Mouse (Mus musculus) heart, adult 2 months (tissue): ENCODE measurements around the gene Fbxo28.

Experiments used
- CTCF ChIP-seq: fragments of 200-600 bp; IDR thresholded peaks from 2 replicates; pipeline ENCODE4 v1.8.1; 2022; ENCODE audit warnings: antibody characterized with exemption, mild to moderate bottlenecking, moderate library complexity
- POLR2A ChIP-seq: fragments of 200-500 bp; IDR thresholded peaks from 2 replicates; pipeline ENCODE4 v1.6.1; 2011; ENCODE audit warnings: mild to moderate bottlenecking, low read depth, low read length, control low read depth; ENCODE audit not compliant: insufficient read depth

GRCm38 (mm10) chr1:182378876-182379275 lies 37.4 kb upstream of the Fbxo28 start:
- no peak for TF ChIP-seq POLR2A
- no peak for TF ChIP-seq CTCF
